Mouse (Mus musculus): ENCODE measurements at regions not wholly inside any gene's neighbourhood (a gene's known extent, or its start where the extent isn't known, plus 50 kb on each side); places are given as distances from the start of the nearest gene placed in this dataset.

DNA sequence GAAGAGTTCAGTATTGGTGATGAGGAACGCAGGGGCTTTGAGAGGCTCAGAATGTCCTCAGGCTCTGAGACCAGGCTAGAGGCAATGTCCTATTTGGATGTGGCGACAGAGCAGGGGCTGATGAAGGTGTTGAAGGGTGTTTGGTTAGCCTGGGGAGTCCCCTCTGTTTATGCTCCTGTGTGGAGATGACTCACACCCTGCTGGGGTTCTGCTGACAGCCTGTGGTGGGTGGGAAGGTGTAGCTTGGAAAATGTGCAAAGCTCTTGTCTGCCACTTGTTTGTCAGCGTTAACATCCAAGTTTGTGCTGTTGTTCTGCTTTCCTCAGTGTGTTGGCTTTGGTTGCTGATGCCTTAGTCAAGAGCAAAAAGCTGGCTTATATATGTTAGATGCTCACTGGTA, 272.4 kb upstream of the Xylt1 start:
- ATAC-seq (ENCODE audit: insufficient read depth) = no peak
- no peak overlapping the region for H3K9ac ChIP-seq (replicated peaks)
- no peak for TF ChIP-seq EP300 (IDR thresholded peaks at IDR 0.05; ENCODE audit: low read depth)
- TF ChIP-seq CTCF (IDR thresholded peaks at IDR 0.05; ENCODE audit: low read depth) = no peak
- H3K36me3 ChIP-seq (replicated peaks; ENCODE audit: control insufficient read depth, insufficient read depth, low read depth) = no peaks in the 10 kb centered on the region
- no peak for DNase-seq (ENCODE audit: low read depth in 3 of 3, low spot score in 3 of 3)
- H3K4me2 ChIP-seq (ENCODE audit: low read depth) = no peak overlapping the region
- no peaks in the 10 kb centered on the region for H3K9me3 ChIP-seq (ENCODE audit: control insufficient read depth, low read length)
- H3K27me3 ChIP-seq (ENCODE audit: control insufficient read depth, insufficient read depth, low read length) = no peaks in the 10 kb centered on the region
- no peaks in the 10 kb centered on the region for H3K4me1 ChIP-seq (replicated peaks; ENCODE audit: control insufficient read depth in 2 of 2, insufficient read depth in 2 of 2, low read length in 1 of 2)
- no peak overlapping the region for H3K27ac ChIP-seq
- 55% methylated on average over 3 of the region's 3 CpGs for WGBS (ENCODE audit: insufficient replicate concordance)
- H3K4me3 ChIP-seq (ENCODE audit: insufficient read depth in 1 of 2, low read depth in 2 of 2, low read length in 2 of 2) = no peak overlapping the region

DNA sequence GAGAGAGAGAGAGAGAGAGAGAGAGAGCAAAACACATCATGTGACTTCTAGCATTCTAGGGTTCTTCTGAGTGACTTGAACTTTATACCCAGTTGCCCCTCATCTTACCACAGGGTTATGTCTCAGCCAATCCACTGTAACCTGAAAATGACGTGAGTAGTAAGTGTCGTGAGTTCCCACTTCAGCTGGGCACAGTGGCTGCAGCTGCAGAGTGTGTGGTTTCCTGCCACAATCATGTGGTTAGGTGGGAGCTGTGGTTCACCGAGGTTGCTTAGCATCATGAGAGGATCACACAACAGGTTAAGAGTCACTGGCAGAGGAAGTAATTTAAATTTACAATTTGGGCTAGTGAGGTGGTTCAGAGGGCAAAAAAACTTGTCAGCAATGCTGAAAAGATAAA, 253.1 kb upstream of the Xylt1 start:
- no peaks in the 10 kb centered on the region for H3K27me3 ChIP-seq (ENCODE audit: control insufficient read depth, insufficient read depth, low read length)
- 9% methylated on average over 3 of the region's 3 CpGs for WGBS (ENCODE audit: insufficient replicate concordance)
- H3K36me3 ChIP-seq (replicated peaks; ENCODE audit: control insufficient read depth, insufficient read depth, low read depth) = no peaks in the 10 kb centered on the region
- no peak overlapping the region for H3K27ac ChIP-seq
- no peak overlapping the region for H3K9ac ChIP-seq (replicated peaks)
- no peaks in the 10 kb centered on the region for H3K4me1 ChIP-seq (replicated peaks; ENCODE audit: control insufficient read depth in 2 of 2, insufficient read depth in 2 of 2, low read length in 1 of 2)
- TF ChIP-seq EP300 (IDR thresholded peaks at IDR 0.05; ENCODE audit: low read depth) = no peak
- no peak overlapping the region for H3K4me3 ChIP-seq (ENCODE audit: insufficient read depth in 1 of 2, low read depth in 2 of 2, low read length in 2 of 2)
- DNase-seq (ENCODE audit: low read depth in 3 of 3, low spot score in 3 of 3) (no peak), ATAC-seq (ENCODE audit: insufficient read depth) (no peak)
- H3K9me3 ChIP-seq (ENCODE audit: control insufficient read depth, low read length) = no peaks in the 10 kb centered on the region
- no peak overlapping the region for H3K4me2 ChIP-seq (ENCODE audit: low read depth)

DNA sequence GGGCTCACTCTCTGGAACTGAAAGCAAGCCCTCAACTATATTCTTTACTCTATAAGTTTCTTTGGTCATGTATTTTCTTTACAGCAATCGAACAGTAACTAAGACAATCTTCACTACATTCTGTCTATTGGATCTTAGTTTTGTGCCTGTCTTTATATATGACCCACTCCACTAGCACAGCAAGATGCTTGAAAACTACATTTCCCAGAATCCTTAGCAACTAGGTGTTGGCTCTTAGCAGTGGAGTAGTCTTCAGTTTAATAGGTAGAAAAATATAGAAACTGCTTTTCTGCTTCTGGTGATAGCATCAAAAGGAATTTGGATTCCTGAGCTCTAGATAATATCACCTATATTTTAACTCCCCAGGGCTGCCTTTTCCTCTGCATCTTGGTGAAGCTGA, 245.9 kb upstream of the Xylt1 start:
- TF ChIP-seq EP300 (IDR thresholded peaks at IDR 0.05; ENCODE audit: low read depth) (no peak), CTCF (IDR thresholded peaks at IDR 0.05; ENCODE audit: low read depth) (no peak)
- no peak for ATAC-seq (ENCODE audit: insufficient read depth)
- Histone ChIP-seq H3K4me2 (ENCODE audit: low read depth) (no peak overlapping the region), H3K36me3 (replicated peaks; ENCODE audit: control insufficient read depth, insufficient read depth, low read depth) (no peaks in the 10 kb centered on the region), H3K4me1 (replicated peaks; ENCODE audit: control insufficient read depth in 2 of 2, insufficient read depth in 2 of 2, low read length in 1 of 2) (no peaks in the 10 kb centered on the region), H3K27me3 (ENCODE audit: control insufficient read depth, insufficient read depth, low read length) (no peaks in the 10 kb centered on the region), H3K9me3 (ENCODE audit: control insufficient read depth, low read length) (no peaks in the 10 kb centered on the region), H3K4me3 (ENCODE audit: insufficient read depth in 1 of 2, low read depth in 2 of 2, low read length in 2 of 2) (no peak overlapping the region), H3K27ac (no peak overlapping the region), H3K9ac (replicated peaks) (no peak overlapping the region)
- 44% methylated on average over 1 of the region's 1 CpGs for WGBS (ENCODE audit: insufficient replicate concordance)
- no peak for DNase-seq (ENCODE audit: low read depth in 3 of 3, low spot score in 3 of 3)

DNA sequence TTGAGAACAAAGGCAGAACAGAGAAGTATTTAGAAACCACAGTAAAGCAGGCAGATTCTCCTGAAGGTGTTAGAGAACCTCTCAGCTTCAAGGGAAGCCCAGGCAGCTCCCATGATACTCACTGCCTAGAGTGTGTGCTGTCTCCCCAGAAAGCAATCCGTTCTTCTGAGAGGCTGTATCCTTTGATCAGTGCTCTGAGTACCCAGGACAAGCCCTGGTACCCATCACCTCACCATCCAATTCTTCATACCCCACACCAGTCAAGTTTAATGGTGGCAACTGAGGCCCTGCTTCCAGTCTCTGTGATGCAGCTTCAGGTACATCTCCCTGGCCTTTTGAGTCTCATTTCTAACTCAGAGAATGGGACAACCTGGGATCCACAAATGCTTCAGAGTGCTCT, 242.1 kb upstream of the Xylt1 start:
- no peak for TF ChIP-seq CTCF (IDR thresholded peaks at IDR 0.05; ENCODE audit: low read depth)
- no peak for TF ChIP-seq EP300 (IDR thresholded peaks at IDR 0.05; ENCODE audit: low read depth)
- no peak overlapping the region for H3K4me2 ChIP-seq (ENCODE audit: low read depth)
- DNase-seq (ENCODE audit: low read depth in 3 of 3, low spot score in 3 of 3) (no peak), ATAC-seq (ENCODE audit: insufficient read depth) (no peak)
- no peaks in the 10 kb centered on the region for H3K9me3 ChIP-seq (ENCODE audit: control insufficient read depth, low read length)
- H3K27ac ChIP-seq = no peak overlapping the region
- H3K36me3 ChIP-seq (replicated peaks; ENCODE audit: control insufficient read depth, insufficient read depth, low read depth) = no peaks in the 10 kb centered on the region
- H3K4me1 ChIP-seq (replicated peaks; ENCODE audit: control insufficient read depth in 2 of 2, insufficient read depth in 2 of 2, low read length in 1 of 2) = no peaks in the 10 kb centered on the region
- H3K4me3 ChIP-seq (ENCODE audit: insufficient read depth in 1 of 2, low read depth in 2 of 2, low read length in 2 of 2) = no peak overlapping the region
- 21% methylated on average over 1 of the region's 1 CpGs for WGBS (ENCODE audit: insufficient replicate concordance)
- no peak overlapping the region for H3K9ac ChIP-seq (replicated peaks)
- no peaks in the 10 kb centered on the region for H3K27me3 ChIP-seq (ENCODE audit: control insufficient read depth, insufficient read depth, low read length)

DNA sequence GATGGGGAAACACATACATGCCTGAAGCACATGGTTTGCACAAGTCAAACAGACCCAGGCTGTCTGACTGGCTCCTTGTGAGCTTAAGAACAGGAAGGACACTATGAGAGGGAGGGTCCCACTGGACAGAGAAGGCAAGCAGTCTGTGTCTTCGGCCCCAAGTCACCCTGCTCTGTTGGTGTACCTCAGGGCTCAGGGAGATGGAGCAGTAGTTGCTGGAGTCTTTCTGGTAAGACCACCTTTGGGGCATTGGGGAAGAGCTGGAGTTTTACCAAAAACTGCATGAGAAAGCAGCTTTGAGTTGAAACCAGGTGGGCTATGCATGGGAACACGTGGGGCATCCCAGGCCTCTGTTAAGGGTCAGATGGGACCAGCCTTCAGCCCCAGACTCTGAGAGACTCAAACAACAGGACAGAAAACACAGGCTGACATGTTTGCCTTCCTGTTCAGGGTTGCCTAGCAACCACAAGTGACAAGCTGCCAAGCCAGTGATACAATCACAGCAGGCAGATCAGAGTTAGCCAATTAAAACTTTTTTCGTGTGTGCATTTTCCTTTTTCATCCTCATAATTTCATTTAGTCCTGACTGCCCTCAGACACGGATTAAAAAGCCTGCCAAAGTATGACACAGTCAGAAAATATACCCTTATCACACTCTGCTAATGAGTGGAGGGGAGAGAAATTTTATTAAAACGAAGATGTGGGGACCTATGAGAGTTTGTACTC, 241.4 kb upstream of the Xylt1 start:
- H3K9ac ChIP-seq (replicated peaks) = no peak overlapping the region
- no peaks in the 10 kb centered on the region for H3K36me3 ChIP-seq (replicated peaks; ENCODE audit: control insufficient read depth, insufficient read depth, low read depth)
- no peak overlapping the region for H3K4me2 ChIP-seq (ENCODE audit: low read depth)
- no peaks in the 10 kb centered on the region for H3K4me1 ChIP-seq (replicated peaks; ENCODE audit: control insufficient read depth in 2 of 2, insufficient read depth in 2 of 2, low read length in 1 of 2)
- no peaks in the 10 kb centered on the region for H3K27me3 ChIP-seq (ENCODE audit: control insufficient read depth, insufficient read depth, low read length)
- DNase-seq (ENCODE audit: low read depth in 3 of 3, low spot score in 3 of 3) (no peak), ATAC-seq (ENCODE audit: insufficient read depth) (no peak)
- no peak for TF ChIP-seq CTCF (IDR thresholded peaks at IDR 0.05; ENCODE audit: low read depth)
- TF ChIP-seq EP300 (IDR thresholded peaks at IDR 0.05; ENCODE audit: low read depth) = no peak
- WGBS (ENCODE audit: insufficient replicate concordance) = 12% methylated on average over 5 of the region's 5 CpGs
- no peak overlapping the region for H3K4me3 ChIP-seq (ENCODE audit: insufficient read depth in 1 of 2, low read depth in 2 of 2, low read length in 2 of 2)
- H3K27ac ChIP-seq = no peak overlapping the region
- no peaks in the 10 kb centered on the region for H3K9me3 ChIP-seq (ENCODE audit: control insufficient read depth, low read length)
